Mouse (Mus musculus) neural tube, embryonic 11.5 days (tissue): Measurements from ENCODE around the gene Hsf5. TPM values are rescaled to one million over a fixed set of nuclear protein-coding genes. Genes with fewer than 3 reads are reported as not detected.

Experiments
- ATAC-seq: fragments of 200-750 bp; cut with Nextera tagmentation; 2 replicates; pipeline ENCODE4 v1.8.0; 2017; ENCODE audit warnings: moderate number of reproducible peaks, mild to moderate bottlenecking, moderate TSS enrichment, moderate library complexity; ENCODE audit not compliant: insufficient read depth, low FRiP score, low TSS enrichment
- DNase-seq: peaks from one replicate; pipeline ENCODE4 v3.0.0-alpha.2; 2015; ENCODE audit warnings: low spot score
- H3K27ac ChIP-seq: fragments of 300-500 bp; sonication (generic); 2 replicates; pipeline ENCODE4 v1.5.1; 2014; ENCODE audit warnings: low read depth, mild to moderate bottlenecking, low read length
- H3K27me3 ChIP-seq: fragments of 300-500 bp; sonication (generic); 2 replicates; pipeline ENCODE4 v1.6.1; 2014; ENCODE audit warnings: mild to moderate bottlenecking, low read length, mixed read lengths; ENCODE audit not compliant: control insufficient read depth, insufficient read depth
- H3K36me3 ChIP-seq: fragments of 300-500 bp; sonication (generic); 2 replicates; pipeline ENCODE4 v1.6.1; 2014; ENCODE audit warnings: mild to moderate bottlenecking, low read length, moderate library complexity, mixed read lengths; ENCODE audit not compliant: control insufficient read depth, insufficient read depth
- H3K4me1 ChIP-seq: fragments of 300-500 bp; sonication (generic); 2 replicates; pipeline ENCODE4 v1.6.1; 2014; ENCODE audit warnings: low read length, mixed read lengths; ENCODE audit not compliant: control insufficient read depth, insufficient read depth
- H3K4me2 ChIP-seq: fragments of 300-500 bp; sonication (generic); 2 replicates; pipeline ENCODE4 v1.6.1; 2014; ENCODE audit warnings: low read depth, mild to moderate bottlenecking, moderate library complexity
- H3K4me3 ChIP-seq: fragments of 300-500 bp; sonication (generic); 2 replicates; pipeline ENCODE4 v1.5.1; 2014; ENCODE audit warnings: low read depth, low read length
- H3K9ac ChIP-seq: fragments of 300-500 bp; sonication (generic); 2 replicates; pipeline ENCODE4 v1.6.1; 2014; ENCODE audit warnings: mild to moderate bottlenecking, low read length
- H3K9me3 ChIP-seq: fragments of 300-500 bp; sonication (generic); 2 replicates; pipeline ENCODE4 v1.6.1; 2016; ENCODE audit warnings: low read length; ENCODE audit not compliant: control insufficient read depth
- WGBS: fragments of 180-500 bp; shearing (Covaris S2); extraction: QIAGEN DNeasy Blood & Tissue Kit; methylation state at CpG from one replicate; pipeline ENCODE4 v1.1.7; 2014; 5-methylcytosine and 5-hydroxymethylcytosine counted together
- polyA plus RNA-seq: library from polyadenylated mRNA; unstranded; fragments of >200 nt; fragmentation: Nextera tagmentation; extraction: Ambion mirVana; gene quantifications from 2 replicates; pipeline ENCODE4 v1.2.1, GENCODE M21; 2014

Hsf5 gene
- polyA plus RNA-seq, 1 experiment from 2014 or later = 0.24 TPM

DNA sequence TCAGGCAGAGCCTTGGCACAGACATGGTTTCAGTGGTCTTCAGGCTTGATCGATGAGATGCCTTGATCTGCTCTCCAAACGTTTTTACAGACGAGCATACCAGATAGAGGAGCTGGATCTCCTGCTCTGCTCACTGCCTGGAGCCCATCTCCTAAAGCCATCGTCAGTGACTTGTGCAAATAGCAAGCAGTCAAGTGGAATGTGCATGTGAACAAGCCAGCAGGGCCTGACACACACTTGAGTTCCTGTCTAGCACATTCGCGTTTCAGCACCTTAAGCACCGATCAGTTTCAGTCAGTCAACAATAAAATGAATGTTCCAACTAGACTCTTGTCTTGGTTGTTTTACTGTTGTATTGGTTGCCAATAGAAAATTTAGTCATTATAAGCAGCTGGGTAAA lies 42.3 kb downstream of the Hsf5 start:
- Histone ChIP-seq H3K4me3 (no peak overlapping the region), H3K27ac (no peak overlapping the region), H3K4me1 (no peaks in the 10 kb centered on the region; the same call in 1 of the 2 replicates), H3K4me2 (no peak overlapping the region), H3K36me3 (no peaks in the 10 kb centered on the region), H3K9me3 (no peaks in the 10 kb centered on the region), H3K9ac (no peak overlapping the region), H3K27me3 (0 out of 2 replicates have a peak, but pooled peaks cover 4% of the 10 kb centered on the region)
- ATAC-seq = no peak
- no peak for DNase-seq
- WGBS = 72% methylated on average over 7 of the region's 7 CpGs

DNA sequence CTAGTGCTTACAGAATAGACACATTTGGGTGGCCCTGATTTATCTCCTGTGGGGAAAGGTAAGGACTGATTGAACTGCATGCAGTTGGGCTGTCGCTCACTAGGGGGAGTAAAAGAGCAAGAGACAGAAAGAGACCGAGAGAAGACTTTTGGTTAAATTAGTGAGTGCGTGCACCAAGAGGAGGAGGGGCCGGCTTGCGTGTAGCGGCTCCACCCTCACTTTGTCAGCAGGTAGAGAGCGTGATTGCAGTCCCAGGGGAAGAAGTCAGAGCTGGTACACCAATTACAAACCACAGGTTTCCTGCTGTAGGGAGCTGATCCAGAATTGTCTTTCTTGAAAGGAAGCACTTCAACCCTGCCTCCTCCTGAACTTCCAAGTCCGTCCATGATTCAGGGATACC lies 45.4 kb downstream of the Hsf5 start, which contains the start of gene Rnf43:
TSS of gene Rnf43 (plus strand) at position 316 of the 400 bp plus-strand sequence.
- WGBS = 0% methylated on average over 8 of the region's 8 CpGs
- Histone ChIP-seq H3K27ac (no peak within 1 kb of the TSS), H3K4me2 (peak within 1 kb of the TSS; percentile 40), H3K27me3 (0 out of 2 replicates have a peak, but pooled peaks cover 4% of the 10 kb centered on the region), H3K9me3 (no peaks in the 10 kb centered on the region), H3K4me3 (peak within 1 kb of the TSS; percentile 21), H3K36me3 (no peaks in the 10 kb centered on the region), H3K9ac (no peak within 1 kb of the TSS), H3K4me1 (no peaks in the 10 kb centered on the region; the same call in 1 of the 2 replicates)
- ATAC-seq (no peak), DNase-seq (peak; percentile 83)

DNA sequence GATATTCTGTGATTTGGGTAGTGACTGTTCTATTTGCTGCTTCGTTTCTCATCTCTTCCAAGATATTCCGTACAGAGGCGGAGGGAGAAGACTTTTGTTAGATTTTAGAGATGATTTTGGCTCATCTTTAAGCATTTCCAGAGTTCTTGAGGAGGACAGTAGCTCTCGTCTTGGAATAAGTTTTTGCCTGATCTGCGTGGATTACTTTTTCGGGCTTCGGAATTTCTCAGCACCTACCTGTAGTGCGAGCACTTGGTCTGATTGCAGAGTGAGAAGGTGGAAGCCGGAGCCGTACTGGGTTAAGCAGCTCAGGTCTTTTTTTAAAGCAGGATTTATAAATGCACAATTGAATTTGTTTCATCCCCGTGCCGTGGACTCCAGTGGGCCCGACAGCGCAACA lies 45.9 kb downstream of the Hsf5 start:
- H3K4me3 ChIP-seq = peak overlapping the region; percentile 21
- ATAC-seq (no peak), DNase-seq (no peak)
- no peak overlapping the region for H3K27ac ChIP-seq
- H3K27me3 ChIP-seq = 0 out of 2 replicates have a peak, but pooled peaks cover 4% of the 10 kb centered on the region
- H3K36me3 ChIP-seq = no peaks in the 10 kb centered on the region
- H3K9ac ChIP-seq = no peak overlapping the region
- H3K9me3 ChIP-seq = no peaks in the 10 kb centered on the region
- H3K4me2 ChIP-seq = peak overlapping the region; percentile 40
- H3K4me1 ChIP-seq = no peaks in the 10 kb centered on the region; the same call in 1 of the 2 replicates
- 16% methylated on average over 14 of the region's 14 CpGs for WGBS

DNA sequence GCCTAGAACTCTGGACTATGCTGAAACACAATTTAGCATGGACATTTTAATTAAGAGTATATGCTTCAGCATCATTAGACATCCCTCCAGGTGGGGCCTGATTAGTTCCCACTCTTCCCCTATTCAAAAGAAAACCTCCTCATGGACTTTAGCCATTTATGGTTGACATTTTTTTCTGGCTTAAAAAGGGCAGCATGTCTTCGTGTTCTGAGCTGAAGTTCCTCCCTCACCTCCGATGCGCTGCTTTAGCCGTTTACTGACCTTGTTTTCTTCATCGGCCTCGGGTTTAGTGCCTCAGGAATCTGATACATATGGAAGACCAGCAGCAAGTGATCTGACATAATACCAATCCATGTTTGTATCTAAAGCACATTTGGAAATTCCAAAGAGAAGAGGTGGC lies 47.0 kb downstream of the Hsf5 start:
- H3K36me3 ChIP-seq = no peaks in the 10 kb centered on the region
- no peak for ATAC-seq

DNA sequence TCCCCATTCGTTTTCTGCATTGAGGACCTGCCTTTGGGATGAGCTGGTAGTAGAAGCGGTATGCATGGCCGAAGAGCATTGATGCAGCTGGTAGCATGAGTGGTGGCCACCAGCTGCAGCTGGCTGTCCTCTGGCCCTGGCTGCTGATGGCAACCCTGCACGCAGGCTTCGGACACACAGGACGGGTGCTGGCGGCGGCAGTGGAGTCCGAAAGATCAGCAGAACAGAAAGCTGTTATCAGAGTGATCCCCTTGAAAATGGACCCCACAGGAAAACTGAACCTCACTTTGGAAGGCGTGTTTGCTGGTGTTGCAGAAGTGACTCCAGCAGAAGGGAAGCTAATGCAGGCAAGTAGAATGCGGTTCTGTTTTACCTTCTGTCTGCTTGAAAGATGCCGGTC lies 47.6 kb downstream of the Hsf5 start:
- Histone ChIP-seq H3K4me1 (no peaks in the 10 kb centered on the region; the same call in 1 of the 2 replicates), H3K4me3 (no peak overlapping the region), H3K27me3 (0 out of 2 replicates have a peak, but pooled peaks cover 4% of the 10 kb centered on the region), H3K9ac (no peak overlapping the region), H3K27ac (no peak overlapping the region), H3K36me3 (no peaks in the 10 kb centered on the region), H3K9me3 (no peaks in the 10 kb centered on the region), H3K4me2 (no peak overlapping the region)
- DNase-seq = no peak
- no peak for ATAC-seq
- 75% methylated on average over 12 of the region's 12 CpGs for WGBS

More for the DNA sequence above, 47.0 kb downstream of the Hsf5 start:
- 77% methylated on average over 6 of the region's 6 CpGs for WGBS
- H3K27me3 ChIP-seq = 0 out of 2 replicates have a peak, but pooled peaks cover 4% of the 10 kb centered on the region
- no peak overlapping the region for H3K4me2 ChIP-seq
- H3K27ac ChIP-seq = no peak overlapping the region
- H3K4me1 ChIP-seq = no peaks in the 10 kb centered on the region; the same call in 1 of the 2 replicates
- H3K9me3 ChIP-seq = no peaks in the 10 kb centered on the region
- DNase-seq = no peak
- no peak overlapping the region for H3K9ac ChIP-seq
- no peak overlapping the region for H3K4me3 ChIP-seq

DNA sequence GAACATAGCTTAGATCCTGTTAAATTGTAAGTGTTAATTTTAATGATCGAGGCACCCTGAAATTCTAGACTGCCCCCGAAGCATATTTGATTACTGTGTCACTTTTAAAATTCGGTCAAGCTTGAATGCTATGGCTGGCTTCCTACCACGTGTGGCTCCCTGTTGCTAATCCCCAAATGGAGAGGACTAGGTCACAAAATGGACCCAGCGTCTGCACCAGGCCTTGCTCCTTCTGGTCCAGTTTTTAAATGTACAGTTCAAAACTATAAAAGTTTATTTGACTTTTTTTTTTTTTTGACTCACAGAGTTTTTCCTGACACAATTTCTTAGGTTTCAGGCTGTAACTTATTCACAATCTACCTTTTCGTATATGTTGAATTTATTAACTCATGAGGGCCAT lies 48.3 kb downstream of the Hsf5 start:
- H3K36me3 ChIP-seq = no peaks in the 10 kb centered on the region
- no peak overlapping the region for H3K9ac ChIP-seq
- no peak overlapping the region for H3K4me3 ChIP-seq
- 0 out of 2 replicates have a peak, but pooled peaks cover 4% of the 10 kb centered on the region for H3K27me3 ChIP-seq
- ATAC-seq = no peak
- DNase-seq = no peak
- WGBS = 85% methylated on average over 6 of the region's 6 CpGs
- H3K4me2 ChIP-seq = no peak overlapping the region
- H3K9me3 ChIP-seq = no peaks in the 10 kb centered on the region
- no peak overlapping the region for H3K27ac ChIP-seq
- H3K4me1 ChIP-seq = no peaks in the 10 kb centered on the region; the same call in 1 of the 2 replicates

DNA sequence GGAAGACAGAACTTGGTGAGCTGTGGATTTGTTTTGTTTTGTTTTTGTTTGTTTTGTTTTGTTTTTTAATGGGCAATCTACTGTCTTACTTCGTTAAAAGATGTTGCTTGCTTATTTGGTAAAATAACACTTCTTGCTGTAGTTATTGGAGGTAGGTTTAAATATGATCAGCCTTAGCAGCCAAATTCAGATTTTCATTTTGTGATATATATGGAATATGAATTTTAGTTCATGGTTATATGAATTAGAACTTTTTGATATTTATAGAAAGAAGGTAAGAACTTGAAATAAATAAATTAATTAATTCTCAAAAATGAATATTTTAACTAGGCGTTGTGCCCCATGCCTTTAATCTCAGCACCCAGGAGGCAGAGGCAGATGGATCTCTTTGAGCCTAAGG lies 48.7 kb downstream of the Hsf5 start:
- no peaks in the 10 kb centered on the region for H3K9me3 ChIP-seq
- H3K4me2 ChIP-seq = no peak overlapping the region
- 79% methylated on average over 2 of the region's 2 CpGs for WGBS
- H3K27me3 ChIP-seq = 0 out of 2 replicates have a peak, but pooled peaks cover 4% of the 10 kb centered on the region
- no peak overlapping the region for H3K4me3 ChIP-seq
- DNase-seq (no peak), ATAC-seq (no peak)
- H3K36me3 ChIP-seq = no peaks in the 10 kb centered on the region
- no peak overlapping the region for H3K27ac ChIP-seq
- H3K4me1 ChIP-seq = no peaks in the 10 kb centered on the region; the same call in 1 of the 2 replicates
- H3K9ac ChIP-seq = no peak overlapping the region

DNA sequence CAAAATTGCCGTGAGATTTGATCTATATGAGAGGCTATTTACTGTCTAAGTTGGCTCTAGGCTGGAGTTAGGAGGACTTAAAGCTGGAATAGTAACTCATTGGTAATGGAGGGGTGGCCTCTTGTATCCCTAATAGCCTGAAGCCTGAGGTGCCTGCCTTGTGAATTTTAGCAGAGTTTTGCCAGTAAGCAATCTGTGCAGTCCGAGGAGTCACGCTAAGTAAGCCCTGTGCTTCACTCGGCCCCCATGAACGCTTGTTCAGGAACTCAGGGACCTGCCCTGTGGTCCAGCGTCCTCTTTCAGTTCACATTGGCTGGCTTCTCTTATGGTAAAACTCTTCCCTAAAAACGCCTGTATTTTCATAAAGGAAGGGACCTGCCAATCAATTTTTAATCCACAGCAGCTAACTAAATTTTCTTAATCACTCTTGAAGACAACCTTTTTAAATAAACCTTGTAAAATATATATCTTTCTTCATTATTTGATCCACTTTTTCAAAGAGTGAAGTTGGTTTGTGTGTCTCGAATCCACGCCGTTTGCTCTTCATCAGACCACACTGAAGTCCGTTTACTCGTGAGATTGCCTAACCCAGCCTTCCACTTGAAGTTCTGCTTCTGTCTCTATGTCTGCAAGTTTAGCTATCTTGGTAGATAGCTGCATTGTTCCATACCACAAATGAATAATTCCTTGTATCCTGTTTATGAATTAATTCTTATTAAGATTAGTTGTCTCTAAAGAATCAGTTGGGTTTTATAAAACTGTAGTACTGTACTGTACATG lies 49.5 kb downstream of the Hsf5 start:
- no peaks in the 10 kb centered on the region; the same call in 1 of the 2 replicates for H3K4me1 ChIP-seq
- no peak overlapping the region for H3K9ac ChIP-seq
- H3K36me3 ChIP-seq = no peaks in the 10 kb centered on the region
- H3K27ac ChIP-seq = no peak overlapping the region
- no peak for ATAC-seq
- 84% methylated on average over 12 of the region's 12 CpGs for WGBS
- no peak overlapping the region for H3K4me2 ChIP-seq
- no peak for DNase-seq
- H3K9me3 ChIP-seq = no peaks in the 10 kb centered on the region
- no peak overlapping the region for H3K4me3 ChIP-seq
- H3K27me3 ChIP-seq = 0 out of 2 replicates have a peak, but pooled peaks cover 4% of the 10 kb centered on the region
